Mouse (Mus musculus) midbrain, embryonic 16.5 days (tissue): ENCODE results near the gene Zfp202. TPM values are rescaled to one million over a fixed set of nuclear protein-coding genes. Genes with fewer than 3 reads are reported as not detected.

Experiments used
- ATAC-seq: fragments of 200-750 bp; cut with Nextera tagmentation; 2 replicates; pipeline ENCODE4 v1.8.0; 2017; ENCODE audit warnings: moderate TSS enrichment
- H3K27ac ChIP-seq: fragments of 300-500 bp; sonication (generic); 2 replicates; pipeline ENCODE4 v1.5.1; 2014; ENCODE audit warnings: mild to moderate bottlenecking, low read length, mixed read lengths
- H3K27me3 ChIP-seq: fragments of 300-500 bp; sonication (generic); 2 replicates; pipeline ENCODE4 v1.6.1; 2014; ENCODE audit warnings: low read depth, low read length, mixed read lengths; ENCODE audit not compliant: control insufficient read depth, insufficient read depth
- H3K36me3 ChIP-seq: fragments of 300-500 bp; sonication (generic); 2 replicates; pipeline ENCODE4 v1.6.1; 2014; ENCODE audit warnings: mild to moderate bottlenecking, low read length, moderate library complexity, mixed read lengths; ENCODE audit not compliant: control insufficient read depth, insufficient read depth
- H3K4me1 ChIP-seq: fragments of 300-500 bp; sonication (generic); 2 replicates; pipeline ENCODE4 v1.6.1; 2014; ENCODE audit warnings: mild to moderate bottlenecking, low read length, mixed read lengths; ENCODE audit not compliant: control insufficient read depth, insufficient read depth
- H3K4me2 ChIP-seq: fragments of 300-500 bp; sonication (generic); 2 replicates; pipeline ENCODE4 v1.6.1; 2014; ENCODE audit warnings: mild to moderate bottlenecking, low read length, mixed read lengths
- H3K4me3 ChIP-seq: fragments of 300-500 bp; sonication (generic); 2 replicates; pipeline ENCODE4 v1.5.1; 2014; ENCODE audit warnings: low read depth, mild to moderate bottlenecking, low read length, moderate library complexity, mixed read lengths
- H3K9ac ChIP-seq: fragments of 300-500 bp; sonication (generic); 2 replicates; pipeline ENCODE4 v1.6.1; 2014; ENCODE audit warnings: low read depth, low read length, mixed read lengths
- H3K9me3 ChIP-seq: fragments of 300-500 bp; sonication (generic); replicated peaks from 2 replicates; pipeline ENCODE4 v1.6.1; 2014; ENCODE audit warnings: mild to moderate bottlenecking, low read length, mixed read lengths; ENCODE audit not compliant: control insufficient read depth, poor library complexity, severe bottlenecking
- WGBS: fragments of 180-500 bp; shearing (Covaris S2); extraction: QIAGEN DNeasy Blood & Tissue Kit; methylation state at CpG from one replicate; pipeline ENCODE4 v1.1.7; 2014; 5-methylcytosine and 5-hydroxymethylcytosine counted together
- polyA plus RNA-seq: library from polyadenylated mRNA; unstranded; fragments of >200 nt; fragmentation: Nextera tagmentation; extraction: Ambion mirVana; gene quantifications from 2 replicates; pipeline ENCODE4 v1.2.1, GENCODE M21; 2015

The Zfp202 gene
- polyA plus RNA-seq, 1 experiment from 2014 or later, result 13.1 TPM

GRCm38 (mm10) chr9:40246702-40247101 lies 54.6 kb downstream of the Zfp202 start:
- H3K27ac ChIP-seq, result peak overlapping the region; percentile 37; the same call in 1 of the 2 replicates
- no peaks in the 10 kb centered on the region for H3K27me3 ChIP-seq
- H3K9me3 ChIP-seq, result no peaks in the 10 kb centered on the region
- 54% methylated on average over 6 of the region's 6 CpGs for WGBS
- peaks cover 16% of the 10 kb centered on the region for H3K4me1 ChIP-seq
- no peak overlapping the region for H3K9ac ChIP-seq
- ATAC-seq, result no peak
- H3K4me2 ChIP-seq, result no peak overlapping the region
- no peaks in the 10 kb centered on the region for H3K36me3 ChIP-seq
- H3K4me3 ChIP-seq, result no peak overlapping the region

- Histone ChIP-seq H3K9me3 (no peaks in the 10 kb centered on the region), H3K4me2 (no peak overlapping the region), H3K27me3 (no peaks in the 10 kb centered on the region), H3K9ac (no peak overlapping the region), H3K27ac (no peak overlapping the region), H3K4me3 (no peak overlapping the region), H3K36me3 (no peaks in the 10 kb centered on the region), H3K4me1 (peaks cover 8% of the 10 kb centered on the region)
- ATAC-seq, result no peak
- whole genome bisulfite sequencing, result 82% methylated on average over 1 of the region's 1 CpGs
Measured at GRCm38 (mm10) chr9:40249106-40249505, 57.0 kb downstream of the Zfp202 start.

GRCm38 (mm10) chr9:40252459-40252858 lies 60.3 kb downstream of the Zfp202 start:
- H3K27ac ChIP-seq, result no peak overlapping the region
- no peak for ATAC-seq
- no peaks in the 10 kb centered on the region for H3K36me3 ChIP-seq

More at GRCm38 (mm10) chr9:40252459-40252858, 60.3 kb downstream of the Zfp202 start:
- no peaks in the 10 kb centered on the region for H3K4me1 ChIP-seq
- 70% methylated on average over 3 of the region's 3 CpGs for WGBS
- H3K9ac ChIP-seq, result no peak overlapping the region
- no peak overlapping the region for H3K4me2 ChIP-seq
- no peaks in the 10 kb centered on the region for H3K27me3 ChIP-seq
- no peaks in the 10 kb centered on the region for H3K9me3 ChIP-seq
- H3K4me3 ChIP-seq, result no peak overlapping the region

Other genes starting within 250 kb of the Zfp202 start
- not detected in 2 replicates for gene Olfr975, start 240.3 kb upstream of the Zfp202 start, polyA plus RNA-seq
- not detected in 2 replicates for gene Olfr976, start 231.2 kb upstream of the Zfp202 start, polyA plus RNA-seq
- not detected in 2 replicates for gene Olfr978, start 200.2 kb upstream of the Zfp202 start, polyA plus RNA-seq
- not detected in 2 replicates for gene Olfr979, start 188.9 kb upstream of the Zfp202 start, polyA plus RNA-seq
- gene Olfr980, start 182.7 kb upstream of the Zfp202 start, polyA plus RNA-seq, result not detected in 2 replicates
- gene Olfr981, start 170.9 kb upstream of the Zfp202 start, polyA plus RNA-seq, result not detected in 2 replicates
- not detected in 2 replicates for gene Olfr982, start 118.5 kb upstream of the Zfp202 start, polyA plus RNA-seq
- not detected in 2 replicates for gene Olfr983, start 98.7 kb upstream of the Zfp202 start, polyA plus RNA-seq
- gene Olfr984, start 78.1 kb upstream of the Zfp202 start, polyA plus RNA-seq, result not detected in 2 replicates
- gene Olfr985, start 62.1 kb upstream of the Zfp202 start, polyA plus RNA-seq, result not detected in 2 replicates
- not detected in 2 replicates for gene Tmem225, start 44.2 kb upstream of the Zfp202 start, polyA plus RNA-seq
- not detected in 2 replicates for gene Olfr986, start 11.4 kb upstream of the Zfp202 start, polyA plus RNA-seq
- 188 and 194 TPM in 2 replicates for gene Scn3b, start 76.9 kb downstream of the Zfp202 start, polyA plus RNA-seq